Mouse (Mus musculus) ES-E14 (cell line): ENCODE measurements at regions not wholly inside any gene's neighbourhood (a gene's known extent, or its start where the extent isn't known, plus 50 kb on each side); places are given as distances from the start of the nearest gene placed in this dataset.

Experiments
- DNase-seq: peaks from one replicate; pipeline ENCODE4 v3.0.0-alpha.2; 2013; ENCODE audit warnings: low read depth, low spot score
- H3K27ac ChIP-seq: 2 replicates; pipeline ENCODE4 v1.5.1; 2012; ENCODE audit warnings: low read depth, mild to moderate bottlenecking, low read length, moderate library complexity, mixed read lengths; ENCODE audit not compliant: poor library complexity, insufficient read depth, severe bottlenecking
- H3K36me3 ChIP-seq: 2 replicates; pipeline ENCODE4 v1.6.1; 2012; ENCODE audit warnings: mild to moderate bottlenecking, low read length, moderate library complexity, mixed read lengths; ENCODE audit not compliant: control insufficient read depth, poor library complexity, insufficient read depth, severe bottlenecking
- H3K4me1 ChIP-seq, 2 experiments: fragments of 150-350 bp in 1 of 2; sonication (generic) in 1 of 2; 2 replicates each; pipeline ENCODE4 v1.6.1; 2012; ENCODE audit warnings: low read length in 2 of 2, mild to moderate bottlenecking in 1 of 2, mixed read lengths in 1 of 2; ENCODE audit not compliant: control insufficient read depth in 2 of 2, insufficient read depth in 2 of 2, poor library complexity in 1 of 2
- H3K4me3 ChIP-seq, 2 experiments: fragments of 150-350 bp in 1 of 2; sonication (generic) in 1 of 2; 2 replicates each; pipeline ENCODE4 v1.5.1; 2012; ENCODE audit warnings: low read length in 2 of 2, low read depth in 1 of 2, mild to moderate bottlenecking in 1 of 2, mixed read lengths in 1 of 2; ENCODE audit not compliant: insufficient read depth in 1 of 2, poor library complexity in 1 of 2, severe bottlenecking in 1 of 2
- H3K9ac ChIP-seq: 2 replicates; pipeline ENCODE4 v1.6.1; 2012; ENCODE audit warnings: low read depth, mild to moderate bottlenecking, low read length, mixed read lengths; ENCODE audit not compliant: poor library complexity, insufficient read depth, severe bottlenecking
- H3K9me3 ChIP-seq: fragments of 150-350 bp; sonication (generic); 2 replicates; pipeline ENCODE4 v1.6.1; 2012; ENCODE audit warnings: low read depth, mild to moderate bottlenecking, low read length; ENCODE audit not compliant: control insufficient read depth, insufficient read depth
- CHD2 ChIP-seq: IDR thresholded peaks from 2 replicates; pipeline ENCODE4 v1.6.1; 2014; ENCODE audit warnings: mild to moderate bottlenecking, low read depth, low read length, inconsistent platforms
- HCFC1 ChIP-seq: IDR thresholded peaks from 2 replicates; pipeline ENCODE4 v1.6.1; 2012; ENCODE audit warnings: low read length, inconsistent platforms, borderline replicate concordance; ENCODE audit not compliant: insufficient read depth
- MAFK ChIP-seq: IDR thresholded peaks from 2 replicates; pipeline ENCODE4 v1.6.1; 2014; ENCODE audit warnings: mild to moderate bottlenecking, low read depth, low read length, inconsistent platforms; ENCODE audit not compliant: insufficient read depth
- ZC3H11A ChIP-seq: IDR thresholded peaks from 2 replicates; pipeline ENCODE4 v1.6.1; 2012; ENCODE audit warnings: low read depth, mild to moderate bottlenecking, inconsistent platforms, low read length, borderline replicate concordance
- ZNF384 ChIP-seq: IDR thresholded peaks from 2 replicates; pipeline ENCODE4 v1.6.1; 2012; ENCODE audit warnings: low read depth, low read length, inconsistent platforms
- in situ Hi-C, 2 experiments: fragments of 600-800 bp; cut with MboI; formaldehyde crosslinking; loops; one replicate each; pipeline ENCODE4 v1.15.1; 2025; ENCODE audit warnings: low sequenced_read_pairs in 2 of 2, inconsistent platforms in 1 of 2; ENCODE audit not compliant: unreplicated experiment in 2 of 2

- in situ Hi-C loops: no loop called here
- TF ChIP-seq HCFC1: no peak
- TF ChIP-seq ZNF384: no peak
- no peak overlapping the region for H3K9ac ChIP-seq
- H3K27ac ChIP-seq: no peak overlapping the region
- no peak overlapping the region for H3K4me3 ChIP-seq
- no peaks in the 10 kb centered on the region for H3K9me3 ChIP-seq
- no peaks in the 10 kb centered on the region; a peak in 1 of 4 replicates for H3K4me1 ChIP-seq
- no peaks in the 10 kb centered on the region; the same call in 1 of the 2 replicates for H3K36me3 ChIP-seq
- no peak for DNase-seq
Measured at GRCm38 (mm10) chr5:119507709-119508108, 162.8 kb upstream of the Tbx3 start.

GRCm38 (mm10) chr5:119518506-119519252 lies 151.8 kb upstream of the Tbx3 start:
- in situ Hi-C loops: no loop called here
- H3K36me3 ChIP-seq: no peaks in the 10 kb centered on the region
- DNase-seq: no peak
- H3K27ac ChIP-seq: no peak overlapping the region
- H3K4me3 ChIP-seq: no peak overlapping the region
- TF ChIP-seq CHD2 (no peak), MAFK (no peak), HCFC1 (no peak), ZC3H11A (no peak), ZNF384 (no peak)
- H3K4me1 ChIP-seq: no peaks in the 10 kb centered on the region
- H3K9me3 ChIP-seq: no peaks in the 10 kb centered on the region
- no peak overlapping the region for H3K9ac ChIP-seq

GRCm38 (mm10) chr5:119524171-119524570 lies 146.3 kb upstream of the Tbx3 start:
- in situ Hi-C loops: no loop called here
- Histone ChIP-seq H3K36me3 (no peaks in the 10 kb centered on the region), H3K9ac (no peak overlapping the region), H3K9me3 (no peaks in the 10 kb centered on the region), H3K4me1 (peaks cover 0 to 7% of the 10 kb centered on the region in 2 experiments; a peak in 2 of 4 replicates), H3K27ac (no peak overlapping the region), H3K4me3 (no peak overlapping the region)
- DNase-seq: no peak
- TF ChIP-seq ZC3H11A: no peak
- TF ChIP-seq CHD2: no peak
- no peak for TF ChIP-seq ZNF384
- no peak for TF ChIP-seq HCFC1
- no peak for TF ChIP-seq MAFK

- Histone ChIP-seq H3K4me3 (no peak overlapping the region), H3K9ac (no peak overlapping the region), H3K9me3 (no peaks in the 10 kb centered on the region), H3K27ac (no peak overlapping the region), H3K4me1 (peaks cover 0 to 7% of the 10 kb centered on the region in 2 experiments; a peak in 2 of 4 replicates), H3K36me3 (no peaks in the 10 kb centered on the region)
- no peak for DNase-seq
- TF ChIP-seq ZNF384: no peak
- no peak for TF ChIP-seq HCFC1
- TF ChIP-seq MAFK: no peak
- no peak for TF ChIP-seq ZC3H11A
- in situ Hi-C loops: no loop called here
Measured at GRCm38 (mm10) chr5:119525960-119526359, 144.5 kb upstream of the Tbx3 start.

- DNase-seq: no peak
- no peaks in the 10 kb centered on the region for H3K9me3 ChIP-seq
- no peak overlapping the region for H3K27ac ChIP-seq
- no peaks in the 10 kb centered on the region for H3K36me3 ChIP-seq
- no peak for TF ChIP-seq ZNF384
- no peak for TF ChIP-seq HCFC1
- TF ChIP-seq MAFK: no peak
- no peak for TF ChIP-seq CHD2
- no peak for TF ChIP-seq ZC3H11A
- H3K9ac ChIP-seq: no peak overlapping the region
- no peak overlapping the region for H3K4me3 ChIP-seq
- H3K4me1 ChIP-seq: peaks cover 0 to 3% of the 10 kb centered on the region in 2 experiments; a peak in 2 of 4 replicates
- in situ Hi-C loops: no loop called here
Measured at GRCm38 (mm10) chr5:119530009-119530408, 140.5 kb upstream of the Tbx3 start.
